Mouse (Mus musculus): Measurements from ENCODE around the gene Nemf.
A peak's percentile ranks its signal among the peaks of the same experiment; 100 is the strongest.
"Not testable (repeated sequence)": the region's sequence is repeated elsewhere in the genome, so short reads cannot be mapped to it uniquely, and the experiment has no call there.

Nemf gene

GRCm38 (mm10) chr12:69356546-69357299, at the start of gene Nemf:
Gene Nemf, minus strand, starts transcription at chr12:69357165.
- peak; percentile 89 for DNase-seq

- DNase-seq, result no peak
These were observed 45.7 kb upstream of the Nemf start for GRCm38 (mm10) chr12:69402594-69403167.

- no peak for DNase-seq
These were observed 45.1 kb upstream of the Nemf start for GRCm38 (mm10) chr12:69402100-69402499.

GRCm38 (mm10) chr12:69400871-69401286, 43.9 kb upstream of the Nemf start:
- no peak for DNase-seq

- no peak for DNase-seq
These were observed 43.4 kb upstream of the Nemf start for GRCm38 (mm10) chr12:69400367-69400766.

GRCm38 (mm10) chr12:69394456-69394855, 37.5 kb upstream of the Nemf start:
- DNase-seq, result peak; percentile 95

- no peak for DNase-seq
These were observed 36.1 kb upstream of the Nemf start for GRCm38 (mm10) chr12:69393076-69393475.

GRCm38 (mm10) chr12:69390000-69390698, 33.2 kb upstream of the Nemf start:
- DNase-seq, result no peak

GRCm38 (mm10) chr12:69389273-69389938, 32.4 kb upstream of the Nemf start:
- DNase-seq, result no peak

- DNase-seq, result no peak
These were observed 31.4 kb upstream of the Nemf start for GRCm38 (mm10) chr12:69388321-69388869.

GRCm38 (mm10) chr12:69386281-69386732, 29.3 kb upstream of the Nemf start:
- DNase-seq, result not testable (repeated sequence)

GRCm38 (mm10) chr12:69385542-69386280, 28.7 kb upstream of the Nemf start:
- DNase-seq, result no peak

- no peak for DNase-seq
These were observed 27.6 kb upstream of the Nemf start for GRCm38 (mm10) chr12:69384606-69385005.

GRCm38 (mm10) chr12:69382880-69383279, 25.9 kb upstream of the Nemf start:
- no peak for DNase-seq

- no peak for DNase-seq
These were observed 21.8 kb upstream of the Nemf start for GRCm38 (mm10) chr12:69378558-69379454.

GRCm38 (mm10) chr12:69377636-69378035, 20.7 kb upstream of the Nemf start:
- not testable (repeated sequence) for DNase-seq

GRCm38 (mm10) chr12:69377188-69377587, 20.2 kb upstream of the Nemf start:
- DNase-seq, result no peak

GRCm38 (mm10) chr12:69376132-69376531, 19.2 kb upstream of the Nemf start:
- no peak for DNase-seq

- no peak for DNase-seq
These were observed 17.1 kb upstream of the Nemf start for GRCm38 (mm10) chr12:69373850-69374766.

All from cerebellum, adult 9-11 months (tissue).